Mouse (Mus musculus) naive thymus-derived CD4-positive, alpha-beta T cell, adult 2 months (primary cell): Measurements from ENCODE around the gene Bmpr1a.
A peak's percentile ranks its signal among the peaks of the same experiment; 100 is the strongest.

Experiments
- DNase-seq: peaks from one replicate; pipeline ENCODE4 v3.0.0-alpha.2; 2011; ENCODE audit warnings: low read depth

The Bmpr1a gene

DNA sequence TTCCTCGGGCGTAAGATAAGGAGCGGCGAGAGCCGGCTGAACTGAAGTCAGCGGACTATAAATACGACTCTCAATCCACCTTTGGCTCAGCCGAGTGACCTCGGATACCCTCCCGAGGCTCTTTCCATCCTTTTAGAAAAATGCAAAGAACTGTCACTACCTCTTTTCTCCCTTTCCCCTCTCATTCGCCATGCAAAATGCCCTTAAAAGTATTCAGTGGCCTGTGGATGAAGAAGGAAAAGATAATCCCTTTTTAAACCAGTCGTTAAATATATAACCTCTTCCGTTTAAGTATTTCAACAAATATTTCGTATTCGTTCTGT is at the start of gene Bmpr1a:
Gene Bmpr1a (minus strand): TSS at position 17 of the 323 bp plus-strand sequence.
- DNase-seq, result no peak

DNA sequence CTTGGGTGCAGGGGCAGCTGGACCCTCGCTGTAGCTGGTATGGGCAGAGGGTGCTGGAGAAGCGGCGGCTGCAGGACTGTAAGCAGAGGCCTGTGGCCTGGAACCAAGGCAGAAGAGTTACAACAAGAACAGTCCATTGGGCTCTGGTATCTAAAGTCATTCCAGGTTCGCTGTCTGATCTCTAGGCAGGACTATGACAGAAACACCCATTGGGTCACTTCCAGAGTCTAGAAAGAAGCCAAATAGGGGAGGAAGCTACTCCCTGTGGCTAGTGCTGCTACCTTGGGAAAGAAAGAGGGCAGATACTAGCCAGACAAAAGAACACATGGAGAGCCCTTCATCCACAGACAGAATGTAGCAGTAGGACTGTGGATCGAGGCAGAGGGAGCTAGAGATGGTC is 49.1 kb upstream of the Bmpr1a start:
- no peak for DNase-seq

DNA sequence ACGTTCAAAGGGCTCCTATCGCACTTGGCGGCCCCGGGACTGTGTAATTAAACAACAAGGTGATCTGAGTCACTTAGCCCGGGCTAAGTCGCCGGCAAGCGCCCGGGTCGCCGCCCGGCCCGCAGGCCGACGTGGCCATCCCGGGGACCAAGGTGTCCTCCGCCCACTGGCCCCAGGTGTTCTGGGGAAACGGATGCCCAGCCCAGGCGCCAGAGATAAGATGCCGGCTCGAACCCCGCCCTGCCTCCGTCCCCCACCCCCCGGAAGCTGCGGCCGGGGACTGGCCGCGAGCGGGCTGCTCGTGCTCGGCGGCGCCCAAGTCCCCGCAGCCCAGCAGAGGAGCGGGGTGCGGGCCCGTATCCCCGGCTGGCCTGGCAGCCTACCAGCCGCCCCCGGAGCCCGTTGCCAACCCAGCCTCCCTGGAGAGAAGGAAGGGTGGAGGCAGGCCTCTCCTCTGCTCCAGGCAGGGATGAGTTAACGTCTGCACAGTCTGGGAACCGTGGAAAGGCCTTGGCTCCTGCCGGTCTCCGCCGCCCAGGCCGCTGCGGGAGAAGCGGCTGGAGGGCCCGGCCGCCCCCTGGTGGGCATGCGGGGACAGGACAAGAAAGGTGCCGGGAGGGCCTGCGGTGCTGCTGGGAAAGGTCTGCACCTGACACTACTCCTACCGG is 46.0 kb upstream of the Bmpr1a start:
- peak; percentile 73 for DNase-seq

DNA sequence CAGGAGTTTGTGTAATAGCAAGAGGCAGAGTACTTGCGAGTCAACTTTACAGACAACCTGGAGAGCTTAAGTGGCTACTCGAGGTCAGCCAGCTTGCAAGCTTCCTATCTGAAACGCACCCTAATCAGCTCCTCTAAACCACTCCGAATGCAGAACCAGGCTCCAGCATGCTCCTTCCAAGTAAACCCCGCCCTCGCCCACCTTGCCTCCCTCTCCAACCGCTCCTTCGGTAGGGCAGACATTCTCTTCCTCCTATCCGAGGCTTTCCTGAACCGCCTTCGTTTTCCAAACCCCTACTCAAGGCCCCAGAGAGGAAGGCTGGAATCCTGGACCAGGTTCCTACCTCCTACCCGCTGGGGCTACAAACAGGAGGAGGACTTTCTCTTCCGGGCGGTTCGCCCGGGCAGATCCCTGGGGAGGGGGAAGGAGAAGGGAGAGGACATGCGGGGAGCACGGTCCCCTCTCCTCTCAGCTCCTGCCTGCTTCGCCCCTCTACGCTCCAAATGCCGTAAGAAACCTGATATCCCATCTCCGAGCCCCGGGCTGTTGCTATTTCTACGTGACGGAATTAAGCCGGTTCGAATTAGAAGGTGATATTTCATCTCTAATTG is 45.4 kb upstream of the Bmpr1a start:
- peak; percentile 19 for DNase-seq

DNA sequence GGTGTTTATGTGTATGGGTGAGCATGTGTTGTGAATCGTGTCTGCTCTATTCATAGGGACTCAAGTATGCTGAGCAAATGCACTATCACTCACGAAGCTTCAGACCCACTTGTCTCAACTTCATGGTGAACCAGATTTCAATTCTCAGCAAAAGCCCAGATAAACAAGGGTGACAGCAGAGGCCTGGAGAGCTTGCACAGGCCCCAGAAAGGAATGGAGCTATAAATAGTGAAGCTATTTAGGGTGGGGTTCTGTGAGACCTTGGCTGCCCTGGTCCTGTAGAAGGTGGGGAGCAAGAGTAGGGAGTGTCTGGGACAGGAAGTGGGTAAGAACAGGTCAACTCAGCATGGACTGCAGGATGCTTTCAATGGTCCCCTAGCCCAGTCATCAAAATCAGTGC is 41.4 kb upstream of the Bmpr1a start:
- no peak for DNase-seq

DNA sequence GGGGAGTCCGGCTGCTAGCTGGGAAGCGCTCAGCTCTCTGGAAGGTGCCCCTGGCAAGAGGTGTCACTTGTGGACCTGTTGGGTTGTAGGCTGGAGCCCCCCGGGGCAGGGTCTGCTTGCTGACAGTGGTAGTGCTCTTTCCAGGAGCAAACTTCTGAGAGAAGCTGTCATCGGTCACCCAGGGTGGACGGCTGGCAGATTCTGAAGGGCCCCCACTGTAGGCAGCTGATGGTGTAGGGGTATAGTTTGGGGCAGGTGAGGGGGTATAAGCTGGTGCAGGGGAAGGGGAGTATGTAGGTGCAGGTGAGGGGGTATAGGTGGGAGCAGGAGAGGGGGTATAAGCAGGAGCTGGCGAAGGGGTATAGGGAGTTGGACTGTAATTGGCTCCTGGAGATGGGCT is 40.9 kb upstream of the Bmpr1a start:
- no peak for DNase-seq

DNA sequence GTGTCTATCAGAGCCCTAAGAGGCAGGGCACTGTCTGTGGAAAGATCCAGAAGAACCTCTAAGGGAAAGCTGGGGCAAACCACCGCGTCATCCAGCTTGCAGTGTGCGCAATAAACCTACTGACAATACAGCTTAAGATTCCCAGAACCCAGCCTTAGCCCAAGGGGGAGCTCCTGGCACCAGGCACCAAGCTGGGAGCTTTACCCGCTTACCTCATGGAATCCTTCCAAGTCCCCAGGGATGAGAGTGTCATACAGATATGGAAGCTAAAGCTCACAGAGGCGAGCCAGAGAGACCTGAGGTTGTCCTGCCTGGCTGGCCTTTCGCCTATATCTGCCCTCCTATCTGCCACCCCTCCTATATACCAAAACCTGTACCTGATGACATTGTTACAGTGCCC is 40.5 kb upstream of the Bmpr1a start:
- DNase-seq, result no peak

DNA sequence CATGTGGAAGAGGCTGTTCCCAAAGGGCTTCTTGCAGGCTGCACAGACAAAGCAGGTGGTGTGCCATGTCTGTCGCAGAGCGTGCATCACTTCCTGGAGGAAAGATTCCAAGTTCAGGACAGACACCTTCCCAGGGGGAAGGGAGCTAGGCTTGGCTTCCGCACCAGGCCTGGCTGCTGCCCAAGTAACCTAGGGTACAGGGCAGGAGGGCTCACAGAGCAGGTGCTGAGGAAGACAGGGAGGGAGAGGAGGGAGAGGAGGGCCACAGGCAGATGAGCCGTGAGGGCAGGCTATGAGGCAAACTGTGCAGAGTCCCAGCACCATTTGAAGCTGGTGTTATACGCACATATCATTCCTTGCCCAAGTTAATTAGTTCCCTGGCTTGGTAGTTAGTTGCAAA is 38.8 kb upstream of the Bmpr1a start:
- DNase-seq, result no peak

DNA sequence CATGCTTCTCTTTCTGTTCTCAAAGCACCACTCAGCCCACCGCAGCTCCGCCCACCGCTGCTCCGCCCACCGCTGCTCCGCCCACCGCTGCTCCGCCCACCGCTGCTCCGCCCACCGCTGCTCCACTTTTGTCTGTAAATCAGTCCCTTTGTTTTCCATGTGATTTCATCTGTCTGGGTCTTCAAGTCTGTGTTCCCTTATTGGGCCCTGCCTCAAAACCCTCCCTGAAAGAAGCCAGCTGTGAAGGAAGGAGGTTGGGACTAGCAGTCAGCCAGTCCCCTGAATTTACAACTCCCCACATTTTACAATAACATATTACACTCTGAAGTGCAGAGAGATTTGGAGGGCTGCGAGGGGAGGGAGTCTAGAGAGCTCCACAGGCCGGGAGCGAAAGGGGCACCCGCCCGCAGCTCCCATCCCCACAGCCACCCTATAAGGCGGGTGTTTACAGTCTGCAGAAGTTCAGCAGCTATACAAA is 37.6 kb upstream of the Bmpr1a start:
- no peak for DNase-seq

DNA sequence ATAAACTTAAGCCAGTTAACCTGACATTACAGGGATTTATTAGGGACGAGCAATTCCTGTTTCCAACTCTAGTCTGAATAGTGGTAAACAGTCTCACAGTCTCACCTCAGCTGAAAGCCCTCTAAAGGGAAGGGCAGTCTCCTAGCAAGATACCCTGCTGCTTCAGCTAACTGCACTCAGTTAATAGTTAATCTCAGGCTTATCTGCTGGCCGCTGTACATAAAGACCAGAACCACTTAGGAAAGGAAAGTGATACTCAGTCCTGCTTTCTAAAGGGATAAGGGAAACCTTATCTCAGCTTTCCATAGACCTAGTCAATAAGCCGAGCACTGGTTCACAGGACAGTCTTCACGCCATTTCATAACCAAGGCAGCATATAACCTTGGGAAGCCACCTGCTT is 32.7 kb upstream of the Bmpr1a start:
- DNase-seq, result no peak

DNA sequence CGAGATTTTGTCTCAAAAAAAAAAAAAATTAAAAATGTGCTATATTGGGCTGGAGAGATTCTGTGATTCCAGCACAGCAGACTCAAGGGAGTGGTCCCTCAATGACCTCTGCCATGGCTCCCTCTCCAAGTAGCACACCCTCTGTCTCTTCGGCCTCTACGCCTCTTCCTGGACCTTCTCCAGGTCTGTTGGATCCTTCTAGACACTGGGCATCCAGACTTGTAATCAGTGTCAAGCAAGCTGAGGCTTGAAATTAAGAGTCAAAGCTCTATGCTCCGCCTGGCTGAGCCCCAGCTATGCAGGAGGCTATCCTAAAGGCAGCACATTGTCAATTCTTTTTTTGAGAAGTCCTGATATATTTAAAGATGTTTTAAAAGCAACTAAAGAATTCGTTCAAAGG is 30.4 kb upstream of the Bmpr1a start:
- no peak for DNase-seq

DNA sequence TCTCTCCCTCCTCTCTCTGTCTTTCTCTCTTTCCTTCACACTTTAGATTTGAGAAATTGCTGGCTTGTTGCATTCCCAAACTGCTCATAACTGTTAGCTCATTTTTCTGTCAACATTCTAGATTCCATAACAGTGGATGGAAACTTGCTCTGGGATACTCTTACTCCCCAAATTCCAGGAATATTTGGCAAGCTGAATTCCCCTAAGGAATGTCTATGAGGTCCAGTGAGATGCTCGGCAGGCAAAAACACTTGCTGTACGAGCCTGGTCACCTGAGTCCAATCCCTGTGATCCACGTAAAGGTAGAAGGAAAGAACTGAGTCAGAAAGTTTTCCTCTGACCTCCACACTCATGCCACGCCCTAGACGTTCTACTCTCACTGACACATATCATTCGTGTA is 29.4 kb upstream of the Bmpr1a start:
- no peak for DNase-seq

DNA sequence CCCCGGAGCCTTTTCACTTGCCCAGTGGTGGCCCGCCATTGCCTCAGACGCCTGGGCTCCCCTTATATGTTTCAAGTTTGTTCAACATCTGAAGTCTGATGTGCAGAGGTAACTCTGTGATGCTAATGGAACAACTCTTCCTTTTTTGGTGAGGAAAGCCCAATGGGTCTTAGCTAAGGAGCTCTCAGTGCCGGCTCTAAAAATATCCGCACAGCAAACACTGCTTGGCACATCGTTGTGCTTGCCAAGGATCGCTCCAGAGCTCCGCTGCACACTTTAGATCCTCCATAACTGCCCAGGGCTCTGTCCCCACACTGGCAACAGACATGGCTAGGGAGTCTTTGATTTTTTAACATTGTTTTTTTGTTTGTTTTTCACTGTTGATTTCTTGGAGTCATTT is 25.7 kb upstream of the Bmpr1a start:
- DNase-seq, result no peak

DNA sequence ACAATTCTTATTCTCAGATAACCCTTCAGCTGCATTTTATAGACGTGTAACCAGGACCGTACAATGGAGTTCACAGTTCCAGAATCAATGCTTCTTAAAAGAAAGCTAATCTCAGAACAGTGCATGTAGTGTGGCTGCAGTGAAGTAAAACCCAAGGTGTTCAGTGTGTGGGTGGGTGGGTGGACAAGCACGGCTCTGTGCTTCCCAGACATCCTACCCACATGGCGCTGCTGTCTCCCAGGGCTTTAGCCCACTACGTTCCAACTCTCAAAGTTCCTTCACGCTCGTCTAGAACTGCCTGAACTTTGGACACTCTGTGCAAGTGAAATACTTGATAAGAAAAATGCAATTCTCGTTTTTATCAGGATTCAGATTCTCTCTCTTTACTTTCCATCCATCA is 19.6 kb upstream of the Bmpr1a start, which contains the start of gene 9230112D13Rik:
Gene 9230112D13Rik (minus strand): TSS at position 101 of the 400 bp plus-strand sequence.
- DNase-seq, result no peak

DNA sequence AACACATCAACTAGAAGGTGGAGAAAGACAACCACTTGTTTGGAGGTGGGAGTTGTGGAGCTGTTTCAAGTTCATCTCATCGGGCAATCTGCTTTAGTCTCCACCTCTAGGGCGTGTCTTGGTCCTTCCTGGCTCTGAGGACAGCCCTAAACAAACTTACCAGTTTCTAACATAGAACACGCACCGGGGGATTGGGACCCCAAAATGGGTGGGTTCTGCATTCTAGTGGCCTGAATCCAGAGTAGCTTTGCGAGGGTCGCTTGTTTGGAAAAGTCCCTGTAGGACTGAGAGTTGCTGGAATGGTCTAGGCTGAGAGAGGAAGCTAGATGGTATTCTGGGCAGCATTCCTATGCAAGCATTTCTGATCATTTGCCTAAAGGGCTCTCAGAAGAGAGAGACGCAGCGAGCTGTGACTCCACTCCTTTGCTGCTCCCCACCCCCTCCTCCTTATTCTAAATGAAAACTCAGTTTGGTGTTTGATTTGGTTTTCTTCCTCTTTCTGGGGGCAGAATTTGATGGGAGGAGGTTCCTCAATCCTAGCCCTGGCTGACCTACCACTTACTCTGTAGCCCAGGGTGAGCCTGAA is 14.9 kb upstream of the Bmpr1a start:
- no peak for DNase-seq

DNA sequence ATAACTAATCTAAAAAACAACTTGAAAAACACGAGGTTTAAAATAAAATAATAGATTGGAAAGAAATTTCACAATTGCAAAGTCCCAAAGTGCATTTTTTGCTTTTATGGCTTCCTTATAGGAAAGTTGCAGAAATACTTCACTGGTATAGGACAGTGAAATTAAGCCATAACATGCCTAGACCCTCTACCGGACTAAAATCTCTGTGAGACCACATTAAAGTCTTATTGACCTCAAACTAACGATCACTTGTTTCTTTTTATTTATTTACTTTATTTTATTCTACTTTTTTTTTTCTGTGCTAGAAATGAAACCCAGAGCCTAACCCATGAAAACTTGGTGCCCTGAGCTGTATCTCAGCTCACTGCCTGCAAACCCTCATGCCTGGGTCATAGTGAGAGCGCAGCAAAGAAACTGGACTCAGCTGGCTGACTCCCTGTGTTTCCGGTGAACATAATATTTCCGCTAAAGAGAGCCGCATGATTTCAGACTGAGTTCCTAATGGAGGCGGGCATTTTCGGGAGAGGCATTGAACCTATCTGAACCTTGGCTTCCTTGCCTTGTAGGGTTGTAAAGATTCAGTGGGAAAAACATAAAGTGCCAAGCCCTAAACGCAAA is 13.9 kb upstream of the Bmpr1a start:
- no peak for DNase-seq

DNA sequence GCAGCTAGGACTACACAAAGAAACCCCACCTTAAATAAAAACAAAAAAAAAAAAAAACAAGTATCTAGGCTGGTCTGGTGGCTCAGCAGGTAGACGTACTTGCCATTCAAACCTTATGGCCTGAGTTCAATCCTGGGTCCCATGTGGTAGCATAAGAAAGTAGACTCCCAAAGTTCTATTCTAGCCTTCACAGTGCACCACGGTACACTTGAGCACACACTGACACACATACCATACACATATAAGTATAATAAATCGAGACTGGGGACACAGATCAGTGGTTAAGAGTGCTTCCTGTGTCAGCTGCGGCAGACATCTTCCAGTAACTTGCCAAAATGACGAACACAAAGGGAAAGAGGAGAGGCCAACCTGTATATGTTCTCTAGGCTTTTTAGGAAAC is 12.7 kb upstream of the Bmpr1a start:
- no peak for DNase-seq

DNA sequence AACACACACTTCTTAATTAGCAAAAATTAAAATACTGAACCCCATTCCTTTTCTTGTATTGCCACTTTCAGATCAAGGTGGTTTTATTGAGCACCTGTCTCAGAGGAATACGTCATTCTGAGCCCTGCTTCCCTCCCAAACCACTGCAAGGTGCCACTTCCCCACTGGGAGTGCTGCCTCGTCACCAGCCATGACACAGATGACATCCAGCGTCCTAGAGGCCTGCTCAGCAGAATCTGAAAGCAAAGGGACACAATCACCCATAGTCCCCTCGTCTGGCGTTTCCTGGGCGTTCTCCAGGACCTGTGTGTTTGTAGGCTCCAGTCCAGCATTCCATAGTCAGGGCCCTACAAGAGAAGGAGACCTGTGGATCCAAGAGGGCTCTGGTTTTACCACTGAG is 11.0 kb upstream of the Bmpr1a start:
- DNase-seq, result no peak

DNA sequence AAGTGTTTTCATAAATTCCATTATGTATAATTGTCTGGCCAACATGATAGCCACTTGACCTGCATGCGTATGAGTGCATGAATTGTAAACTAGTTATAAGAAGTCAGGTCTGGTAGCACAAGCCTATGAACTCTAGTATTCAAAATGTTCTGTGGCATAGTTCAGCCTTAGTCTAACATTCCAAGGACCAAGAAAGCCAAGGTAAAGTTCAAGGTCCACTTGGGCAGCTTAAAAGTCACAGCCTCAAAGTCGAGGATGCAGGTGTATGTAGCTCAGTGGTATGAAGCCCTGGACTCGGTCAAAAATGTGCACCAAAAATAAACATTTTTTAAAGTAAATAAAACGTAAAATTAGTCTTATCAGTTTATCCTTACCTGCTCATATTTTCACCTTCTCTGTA is 9.5 kb upstream of the Bmpr1a start:
- no peak for DNase-seq

DNA sequence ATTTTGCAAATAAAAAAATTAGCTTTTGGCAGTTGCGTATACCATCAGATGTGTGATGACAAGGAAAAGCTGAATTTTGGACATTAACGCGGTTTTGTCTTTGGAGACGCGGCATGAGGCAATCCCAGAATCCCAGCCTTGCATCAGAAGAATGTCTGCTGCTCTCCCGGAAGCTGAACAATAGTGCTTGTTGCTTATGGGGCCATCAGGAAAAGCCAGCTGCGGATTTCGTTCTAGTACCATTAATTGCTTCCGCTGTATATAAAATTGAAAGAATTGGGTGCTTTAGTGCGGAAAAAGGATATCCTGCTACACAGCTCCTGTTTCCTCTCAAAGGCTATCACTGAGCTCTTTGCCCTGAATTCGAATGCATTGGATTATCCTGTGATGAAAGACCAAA is 8.8 kb upstream of the Bmpr1a start:
- DNase-seq, result no peak

DNA sequence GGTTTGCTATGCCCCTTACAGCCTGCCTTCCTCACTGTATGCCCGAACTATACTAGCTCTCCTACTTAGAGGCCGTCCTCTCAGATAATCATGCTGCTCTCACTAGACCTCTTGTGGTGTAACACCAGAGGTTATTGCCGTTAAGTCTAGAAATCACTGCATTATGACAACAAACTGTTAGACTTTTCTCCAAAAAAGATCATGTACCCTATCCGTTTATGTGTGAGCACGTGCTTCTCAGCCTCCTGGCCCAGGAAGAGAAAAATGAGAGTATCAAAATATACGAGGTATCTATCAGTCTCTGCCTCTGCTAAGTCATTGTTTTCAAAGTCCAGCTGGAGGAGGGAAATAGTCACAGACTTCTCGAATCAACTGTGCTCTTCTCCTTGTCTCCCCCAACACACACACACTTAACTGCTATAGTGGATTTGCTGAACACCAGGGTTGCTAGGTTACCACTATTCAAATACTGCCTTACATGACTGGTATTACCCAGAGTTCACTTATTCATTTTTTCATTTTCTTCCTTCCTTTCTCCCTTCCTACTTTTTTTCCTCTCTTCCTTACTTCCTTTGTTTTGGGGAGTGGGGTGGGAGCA is 5.8 kb upstream of the Bmpr1a start:
- no peak for DNase-seq

DNA sequence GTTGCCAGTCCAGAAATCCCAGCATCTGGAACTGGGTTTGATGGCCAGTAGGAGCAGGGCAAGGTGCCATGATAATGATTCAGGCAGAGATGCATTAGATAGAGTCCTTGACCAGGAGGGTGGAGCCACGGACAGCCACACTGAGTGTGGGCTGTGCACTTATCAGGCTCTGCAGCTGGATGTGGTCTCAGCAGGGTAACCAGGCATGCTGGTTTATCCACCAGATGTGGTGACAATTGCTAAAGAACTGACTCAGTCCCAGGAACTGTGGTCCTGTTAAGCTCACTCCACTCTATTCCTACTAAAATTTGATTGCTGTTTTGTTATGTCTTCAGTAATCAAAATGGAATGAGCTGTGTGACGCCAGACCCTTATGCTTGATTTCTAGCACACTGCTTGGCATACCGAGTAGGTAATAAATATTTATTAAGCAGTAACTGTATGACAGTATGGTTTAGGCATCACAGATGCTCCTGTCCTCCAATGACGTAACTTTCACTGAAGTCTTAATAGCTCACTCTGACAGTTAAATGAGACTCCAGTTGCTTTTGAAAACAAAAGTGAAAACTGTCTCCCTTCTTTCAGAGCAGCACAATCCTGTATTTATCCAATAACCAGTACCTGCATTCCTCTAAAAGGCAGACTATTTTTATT is 5.2 kb upstream of the Bmpr1a start:
- no peak for DNase-seq
